Mouse (Mus musculus) G1E-ER4 (cell line): ENCODE measurements around the gene Mettl6. TPM values are rescaled to one million over a fixed set of nuclear protein-coding genes. Genes with fewer than 3 reads are reported as not detected.

Source experiments
- GATA1 ChIP-seq: IDR thresholded peaks from one replicate; pipeline ENCODE4 v1.8.0; 2012; ENCODE audit warnings: low read length, inconsistent platforms
- polyA plus RNA-seq: library from polyadenylated mRNA; stranded (reverse); fragments of >175 nt; gene quantifications from 2 replicates; pipeline ENCODE4 v1.2.3, GENCODE M21; 2012

The Mettl6 gene
- polyA plus RNA-seq, 1 experiment, result 3.0 TPM

DNA sequence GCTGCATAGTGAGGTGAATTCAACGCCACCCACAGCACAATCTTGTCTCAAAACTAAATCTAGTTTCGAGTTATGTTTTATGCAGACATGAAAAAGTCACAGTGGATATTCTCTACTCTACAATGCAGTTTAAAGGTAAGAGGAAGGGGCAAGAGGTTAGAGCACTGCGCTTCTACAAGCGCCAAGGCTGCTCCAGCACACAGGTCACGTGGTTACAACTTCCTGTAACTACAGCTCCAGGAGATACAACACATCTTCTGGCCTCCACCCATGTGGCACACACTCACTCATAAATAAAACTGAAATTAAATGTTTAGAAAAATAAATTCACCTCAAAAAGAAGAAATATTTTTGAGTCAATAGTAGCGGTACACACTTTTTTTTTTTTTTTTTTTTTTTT lies 54.1 kb downstream of the Mettl6 start:
- no peak for TF ChIP-seq GATA1

DNA sequence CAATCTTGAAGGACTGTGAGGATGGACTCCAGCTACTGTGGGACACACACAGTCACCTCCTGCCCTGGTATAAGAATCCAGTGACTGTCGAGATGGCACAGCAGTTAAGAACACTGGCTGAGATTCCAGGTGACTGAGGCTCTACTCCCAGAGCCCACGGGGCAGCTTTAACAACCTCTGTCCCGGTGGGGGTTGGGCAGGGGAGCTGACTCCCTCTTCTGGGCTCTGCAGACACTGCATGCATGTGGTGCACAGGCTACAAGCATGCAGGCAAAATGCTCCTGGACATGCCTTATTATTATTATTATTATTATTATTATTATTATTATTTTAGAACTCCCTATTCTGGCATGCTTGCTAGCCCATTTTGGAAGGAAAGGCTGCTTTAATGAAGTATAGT lies 54.6 kb downstream of the Mettl6 start:
- no peak for TF ChIP-seq GATA1

DNA sequence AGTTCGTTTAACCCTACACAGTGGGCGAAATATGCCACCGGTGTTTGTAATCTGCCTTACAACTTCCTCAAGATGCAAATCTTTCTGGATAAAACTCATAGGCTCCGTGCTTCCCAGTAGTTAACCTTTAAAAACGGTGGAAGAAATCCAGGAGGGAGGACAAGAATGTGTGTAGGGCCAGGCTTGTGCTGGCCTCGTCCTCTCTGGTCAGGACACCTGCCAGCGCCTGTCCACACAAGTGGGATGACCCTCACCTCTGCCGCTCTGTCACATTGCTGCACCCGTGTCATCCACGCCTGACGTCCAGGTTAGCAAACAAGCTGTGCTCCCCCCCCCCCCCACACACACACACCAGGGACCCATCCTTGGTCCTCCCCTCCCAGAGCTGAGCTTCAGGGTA lies 55.6 kb downstream of the Mettl6 start:
- TF ChIP-seq GATA1, result no peak

DNA sequence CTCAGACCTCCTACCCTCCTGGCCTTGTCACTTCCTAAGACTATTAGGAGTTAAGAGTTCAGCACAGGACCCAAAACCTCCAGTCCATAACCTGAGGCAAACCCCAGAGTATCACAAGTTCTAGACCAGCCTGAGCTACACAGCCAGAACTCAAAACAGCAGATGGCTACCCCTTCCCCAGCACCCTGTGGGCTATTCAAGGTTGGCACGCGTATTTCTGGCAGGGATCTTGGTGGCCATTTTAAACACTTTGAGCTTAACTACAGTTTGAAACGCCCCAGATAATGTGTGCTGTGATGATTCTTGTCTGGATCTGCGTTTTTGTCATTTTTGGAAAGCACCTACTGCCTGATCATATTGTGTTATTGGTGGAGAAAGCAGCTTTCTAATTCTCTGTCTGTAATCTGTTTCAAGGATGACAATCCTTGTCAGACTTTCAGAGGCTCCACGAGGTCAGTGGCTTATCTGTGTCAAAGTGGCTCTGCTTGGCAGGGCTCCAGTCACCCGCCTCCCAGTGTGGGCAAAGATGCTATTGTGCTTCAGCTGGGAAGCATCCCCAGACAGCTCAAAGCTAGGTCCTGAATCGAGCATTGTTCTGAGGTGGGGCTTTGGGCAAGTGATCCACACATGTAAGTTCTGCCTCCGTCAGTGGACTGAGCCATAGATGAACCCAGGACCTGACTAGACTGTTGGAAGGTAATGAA lies 56.9 kb downstream of the Mettl6 start:
- no peak for TF ChIP-seq GATA1

DNA sequence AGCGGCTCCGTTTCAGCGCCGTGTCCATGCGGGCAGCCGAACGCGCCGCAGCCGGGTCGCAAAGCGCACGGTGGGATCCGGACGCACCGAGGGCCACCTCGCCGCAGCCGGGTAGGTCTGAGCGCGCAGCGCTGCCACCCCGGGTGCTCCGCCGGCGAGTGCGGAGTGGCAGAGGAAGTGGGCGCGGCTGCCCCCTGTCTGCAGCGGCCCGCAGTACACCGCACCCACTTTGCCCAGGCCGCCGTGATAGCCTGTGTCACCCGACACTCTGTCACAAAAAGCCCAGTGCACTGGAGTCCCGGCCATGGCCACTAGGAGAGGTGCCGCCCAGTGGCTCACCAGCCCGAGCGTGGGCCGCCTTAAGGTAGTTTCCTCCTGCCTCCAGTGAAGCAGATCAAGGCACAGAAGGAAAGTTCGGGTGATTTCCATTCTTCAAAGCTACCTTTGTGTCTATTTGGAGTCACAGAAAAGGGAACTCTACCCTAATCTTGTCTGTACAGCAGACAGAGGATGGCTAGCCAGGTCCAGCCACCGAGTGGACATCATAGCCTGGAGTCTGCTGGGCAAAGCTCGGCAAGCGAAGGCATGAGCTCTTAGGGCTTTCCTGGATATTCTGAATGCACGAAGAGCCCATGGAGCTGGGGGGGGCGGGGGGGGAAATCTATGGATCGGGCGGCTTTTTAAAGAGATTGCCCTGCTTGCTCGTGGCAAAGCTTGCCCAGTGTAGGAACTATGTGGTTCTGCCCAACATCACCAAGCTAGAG lies 58.7 kb downstream of the Mettl6 start, which contains the start of gene Sh3bp5:
Gene Sh3bp5, minus strand, starts transcription at position 149 of the 764 bp plus-strand sequence.
- TF ChIP-seq GATA1, result no peak

DNA sequence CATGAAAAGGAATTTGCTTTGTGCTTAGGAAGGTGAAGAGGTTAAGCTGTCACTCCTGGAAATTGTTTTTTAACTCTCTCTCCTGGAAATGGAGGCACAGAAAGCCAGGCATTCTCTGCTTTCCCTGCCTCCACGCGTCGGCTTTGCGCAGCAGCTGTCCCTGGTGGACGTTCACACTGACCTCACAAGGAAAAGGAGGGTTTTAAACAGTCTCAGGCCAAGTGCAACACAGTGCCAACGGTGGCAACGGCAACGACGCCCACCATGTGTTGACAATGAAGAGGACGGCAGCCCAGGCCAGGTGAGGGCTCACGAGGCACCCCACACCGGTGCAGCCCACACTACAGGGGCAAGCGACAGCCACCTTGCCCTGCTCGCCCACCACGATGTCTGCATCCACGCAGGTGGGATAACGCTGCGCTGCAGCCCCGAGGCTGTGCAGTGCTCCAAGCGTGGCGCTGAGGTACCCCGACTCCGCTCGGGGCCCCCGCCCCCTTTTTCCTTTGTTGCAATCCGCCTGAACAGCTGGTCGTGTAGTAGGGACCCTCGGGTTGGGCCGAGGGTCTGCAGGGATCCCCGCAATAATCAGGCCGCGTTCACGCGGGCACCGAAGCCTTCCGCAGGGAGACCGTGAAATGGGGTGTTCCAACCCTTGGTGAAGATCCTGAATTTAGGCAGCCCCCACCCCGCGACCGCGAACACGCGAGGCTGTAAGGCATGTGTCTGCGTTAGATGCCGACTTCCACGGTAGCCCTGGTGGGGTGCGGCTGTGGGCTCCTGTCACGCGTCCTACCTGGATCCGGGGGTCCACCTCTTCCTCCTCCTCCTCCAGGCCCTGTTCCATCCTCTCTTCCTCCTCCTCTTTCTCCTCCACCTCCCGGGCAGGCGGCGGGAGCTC lies 59.6 kb downstream of the Mettl6 start:
- no peak for TF ChIP-seq GATA1

DNA sequence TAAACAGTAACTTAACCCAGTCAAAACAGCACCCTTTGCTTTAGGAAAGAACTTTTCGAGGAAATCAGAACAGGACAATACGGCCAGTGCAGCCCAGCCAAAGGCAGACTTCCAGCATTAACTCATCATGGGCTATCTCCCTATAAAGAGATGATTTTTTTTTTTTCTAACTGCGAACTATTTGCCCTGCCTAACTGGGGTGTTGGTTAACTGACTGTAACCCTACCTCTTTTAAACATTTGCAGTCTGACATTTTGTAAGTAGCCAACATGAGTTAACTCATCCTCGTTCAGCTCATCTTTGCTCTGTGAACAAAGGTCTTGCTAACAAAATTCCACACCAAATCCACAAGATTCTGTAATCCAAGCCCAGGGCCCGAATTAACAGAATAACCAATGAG lies 60.4 kb downstream of the Mettl6 start:
- no peak for TF ChIP-seq GATA1

DNA sequence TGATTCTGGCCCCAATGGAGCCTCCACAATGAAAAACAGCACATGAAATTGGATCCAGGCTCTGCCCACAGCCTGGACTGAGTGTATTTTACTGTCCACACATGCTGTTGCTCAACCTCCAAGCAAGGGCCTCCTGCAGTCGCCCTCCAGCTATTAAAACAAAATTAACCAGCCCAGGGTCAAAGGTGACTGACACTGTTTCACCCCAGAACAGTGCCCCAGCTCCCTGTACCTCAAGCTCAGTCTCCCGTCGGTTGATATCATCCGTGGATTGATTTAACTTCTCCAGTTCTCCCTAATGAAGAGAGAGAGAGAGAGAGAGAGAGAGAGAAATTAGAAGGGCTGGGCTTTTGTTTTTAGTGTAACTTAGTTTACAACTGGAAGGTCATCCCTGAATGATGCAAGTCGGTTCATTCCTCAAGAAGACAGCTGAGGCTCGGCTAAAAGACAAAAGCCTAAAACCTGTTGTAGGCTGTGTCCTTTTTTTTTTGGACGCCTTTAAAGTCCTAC lies 60.9 kb downstream of the Mettl6 start:
- no peak for TF ChIP-seq GATA1

DNA sequence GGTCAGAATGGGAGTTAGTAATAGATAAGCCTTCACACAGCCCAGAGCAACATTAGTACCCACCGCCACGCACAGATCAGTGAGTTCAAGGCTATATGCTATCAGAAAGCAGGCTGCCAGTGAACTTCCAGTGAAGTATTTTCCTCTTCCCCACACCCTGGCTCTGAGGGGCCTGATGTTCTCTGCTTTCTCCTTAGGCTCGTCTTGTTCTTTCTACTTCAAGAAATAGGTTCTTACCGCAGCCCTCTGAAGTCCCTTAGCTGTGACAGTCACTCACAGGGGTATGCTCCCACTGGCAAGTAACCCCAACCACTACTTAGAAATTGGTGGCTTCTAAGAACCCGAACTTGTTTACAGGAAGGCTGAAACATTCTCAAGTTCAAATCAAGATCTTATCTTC lies 61.7 kb downstream of the Mettl6 start:
- TF ChIP-seq GATA1, result no peak

DNA sequence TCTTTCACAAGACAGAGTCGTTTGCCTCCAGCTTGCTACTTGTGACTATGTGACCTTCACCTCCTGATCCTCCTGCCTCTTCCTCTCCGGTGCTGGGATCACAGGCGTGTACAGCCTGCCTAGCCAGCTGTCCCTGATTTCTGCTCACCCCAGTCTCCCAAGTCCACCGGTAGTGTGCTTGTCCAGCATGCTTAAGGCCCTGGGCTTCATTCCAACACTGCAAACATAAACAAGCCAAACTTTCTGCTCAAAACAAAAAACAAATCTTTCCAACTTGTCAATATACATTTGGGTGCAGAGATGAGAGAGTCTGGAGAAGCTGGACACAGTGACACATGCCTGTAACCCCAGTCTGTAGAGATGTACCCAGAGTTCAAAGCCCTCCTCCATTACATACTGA lies 62.4 kb downstream of the Mettl6 start:
- TF ChIP-seq GATA1, result no peak

DNA sequence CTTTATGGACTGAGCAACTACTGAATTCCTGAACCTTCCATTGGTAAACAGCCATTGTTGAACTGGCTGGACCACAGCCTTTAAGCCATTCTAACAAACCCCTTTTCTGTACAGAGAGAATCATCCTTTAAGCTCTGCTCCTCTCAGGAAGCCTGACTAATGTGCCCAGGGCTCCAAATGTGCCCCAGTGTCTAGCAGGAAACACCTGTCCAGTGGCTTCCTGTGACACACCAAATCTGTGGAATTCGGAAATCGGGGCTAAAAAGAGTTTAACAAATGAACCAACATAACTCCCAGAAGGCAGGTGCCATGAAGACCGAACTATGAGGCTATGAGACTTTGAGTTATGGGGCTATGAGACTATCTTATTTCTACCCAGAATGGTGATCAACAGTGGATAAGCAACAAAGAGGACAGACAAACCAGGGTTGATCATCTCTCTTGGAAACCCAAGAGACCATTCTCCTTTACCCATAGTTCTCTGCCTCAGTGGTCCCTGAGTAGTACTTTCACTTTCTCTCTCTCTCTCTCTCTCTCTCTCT lies 63.0 kb downstream of the Mettl6 start:
- TF ChIP-seq GATA1, result no peak

DNA sequence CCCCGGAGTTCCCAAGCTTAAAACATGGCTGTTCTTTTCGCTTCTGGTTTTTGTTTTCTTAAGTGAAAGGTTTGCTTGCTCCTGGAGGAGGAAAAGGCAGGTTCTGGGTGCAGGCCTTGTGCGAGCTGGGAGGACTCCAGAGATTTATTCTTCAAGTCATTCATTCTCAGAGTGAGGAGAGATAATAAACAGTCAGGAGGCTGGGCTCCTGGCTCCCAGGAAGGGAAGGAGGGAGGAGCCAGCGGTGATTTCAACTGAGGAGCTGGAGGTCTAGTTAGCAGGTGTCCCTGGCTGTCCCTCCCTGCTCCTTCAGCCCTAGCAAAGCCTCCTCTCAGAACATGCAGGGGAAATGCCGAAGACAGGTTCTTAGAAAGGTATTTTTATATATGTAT lies 65.8 kb downstream of the Mettl6 start:
- TF ChIP-seq GATA1, result no peak

DNA sequence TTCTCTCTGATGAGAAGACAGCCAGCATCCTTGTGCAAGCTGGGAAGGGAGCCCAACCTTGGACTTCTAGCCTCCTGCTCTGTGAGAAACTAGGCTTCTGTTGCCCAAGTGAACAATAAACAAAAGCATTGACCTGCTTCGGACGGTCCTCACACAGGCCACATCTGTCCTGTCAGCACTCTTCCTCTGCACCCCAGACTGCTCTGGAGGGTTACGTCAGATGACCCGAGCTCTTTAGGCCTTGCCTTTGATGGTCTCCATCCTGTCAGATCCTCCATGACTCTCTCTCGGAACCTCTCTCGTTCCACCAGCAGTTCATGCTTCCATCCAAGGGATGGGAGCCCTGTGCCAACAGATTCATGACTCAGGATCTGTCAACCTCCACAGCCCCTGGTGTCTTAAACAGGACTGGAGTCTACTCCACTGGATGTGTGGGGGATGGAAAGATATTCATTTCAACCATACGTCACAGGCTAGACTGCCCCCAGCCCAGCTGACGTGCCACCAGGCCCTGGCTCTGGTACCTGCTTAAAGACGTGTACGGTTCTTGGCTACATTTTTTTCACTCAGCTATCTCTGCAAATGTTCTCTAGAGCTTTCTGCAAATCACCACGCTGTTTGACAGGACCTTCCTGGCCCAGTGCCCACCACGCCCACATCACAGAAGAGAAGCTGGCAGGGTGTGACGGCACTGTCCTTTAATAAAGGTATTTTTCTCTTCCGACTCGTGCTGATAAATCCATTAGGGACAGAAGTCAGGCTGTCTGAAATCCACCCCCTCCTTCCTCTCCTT lies 66.4 kb downstream of the Mettl6 start:
- TF ChIP-seq GATA1, result no peak

Other genes with a start within 250 kb of the Mettl6 start
- gene Phf7, start 243.7 kb downstream of the Mettl6 start, polyA plus RNA-seq, result 2.5 and 4.5 TPM in 2 replicates
- 75.3 and 75.5 TPM in 2 replicates for gene Bap1, start 243.6 kb downstream of the Mettl6 start, polyA plus RNA-seq
- gene Dnah1, start 171.1 kb downstream of the Mettl6 start, polyA plus RNA-seq, result not detected in 2 replicates
- 8.9 and 11.4 TPM in 2 replicates for gene Capn7, start 158.4 kb downstream of the Mettl6 start, polyA plus RNA-seq
- gene Sh3bp5, start 59.0 kb downstream of the Mettl6 start, polyA plus RNA-seq, result 0.15 TPM in 2 replicates
- gene Eaf1, start 641 bp downstream of the Mettl6 start, polyA plus RNA-seq, result 374 and 435 TPM in 2 replicates
- gene Colq, start 96.3 kb upstream of the Mettl6 start, polyA plus RNA-seq, result not detected in 2 replicates
- gene Gm49387, start 145.8 kb upstream of the Mettl6 start, polyA plus RNA-seq, result not detected in 2 replicates
- gene Btd, start 146.0 kb upstream of the Mettl6 start, polyA plus RNA-seq, result 4.9 TPM in 2 replicates
- gene Hacl1, start 146.2 kb upstream of the Mettl6 start, polyA plus RNA-seq, result 0.76 and 1.2 TPM in 2 replicates